Mouse (Mus musculus) lung, adult 2 months (tissue): ENCODE results near the gene Pard6b.

Experiments used
- CTCF ChIP-seq: fragments of 200-500 bp; IDR thresholded peaks from 2 replicates; pipeline ENCODE4 v1.5.1; 2011; ENCODE audit warnings: mild to moderate bottlenecking, low read length, control low read depth; ENCODE audit not compliant: insufficient read depth
- POLR2A ChIP-seq: fragments of 200-500 bp; IDR thresholded peaks from 2 replicates; pipeline ENCODE4 v1.6.1; 2011; ENCODE audit warnings: low read depth, mild to moderate bottlenecking, control low read depth, low read length, borderline replicate concordance; ENCODE audit errors: extremely low read depth

DNA sequence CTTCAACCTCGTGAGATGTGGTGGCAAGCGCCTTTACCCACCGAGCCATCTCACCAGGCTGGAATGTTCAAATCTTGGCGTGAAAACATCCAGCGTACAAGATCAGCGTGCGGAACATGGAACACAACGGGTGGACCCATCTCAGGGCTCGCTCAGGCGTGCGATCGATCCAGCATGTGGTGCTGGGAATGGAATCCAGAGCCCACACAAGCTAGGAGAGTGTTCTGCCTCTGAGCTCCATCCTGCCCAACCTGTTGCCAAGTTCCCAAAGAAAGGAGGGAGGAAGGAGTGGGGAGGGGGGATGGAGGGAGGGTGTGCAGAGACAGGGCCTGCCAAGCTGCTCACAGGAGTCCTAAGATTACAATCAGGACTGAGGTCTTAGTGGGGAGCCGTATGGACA lies 35.4 kb upstream of the Pard6b start:
- TF ChIP-seq CTCF = no peak
- no peak for TF ChIP-seq POLR2A
